Mouse (Mus musculus): ENCODE measurements at regions not wholly inside any gene's neighbourhood (a gene's known extent, or its start where the extent isn't known, plus 50 kb on each side); places are given as distances from the start of the nearest gene placed in this dataset.

DNA sequence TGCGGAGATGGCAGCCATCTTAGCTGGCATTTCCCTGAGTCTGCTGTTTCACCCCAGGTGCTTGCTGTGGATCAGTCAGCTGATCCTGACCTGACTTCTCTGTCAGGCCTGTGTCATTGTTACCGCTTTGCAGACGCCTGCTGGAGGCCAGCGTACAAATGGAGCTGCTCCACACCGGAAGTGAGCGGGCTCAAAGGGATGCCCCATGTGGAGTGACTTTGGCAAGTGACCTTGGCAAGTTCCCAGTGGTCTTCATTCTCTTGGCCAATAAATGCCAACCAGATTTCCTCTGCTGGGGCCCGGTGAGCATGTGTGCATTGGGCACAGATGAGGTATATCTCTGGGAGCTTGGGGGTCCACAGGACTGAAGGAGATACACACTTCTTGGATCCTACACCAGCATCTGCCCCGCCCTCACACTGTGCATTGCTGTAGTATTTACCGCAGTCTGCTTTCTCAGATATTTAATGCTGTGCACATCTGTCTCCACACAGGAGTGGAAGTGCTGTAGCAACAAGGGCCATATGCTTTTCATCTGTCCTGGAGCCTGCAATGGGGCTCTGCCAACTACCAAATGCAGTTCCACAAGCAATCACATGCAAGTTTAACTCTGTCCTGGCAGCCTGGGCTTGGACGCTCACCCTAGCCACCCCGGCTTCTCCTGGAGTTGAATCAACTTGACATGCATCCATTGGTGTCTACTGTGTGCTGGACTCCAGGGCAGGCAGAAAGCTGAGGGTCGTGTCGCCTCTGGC lies 202.7 kb downstream of the Cdh26 start:
- Histone ChIP-seq H3K4me3 (replicated peaks; ENCODE audit: low read length) (no peak overlapping the region), H3K9ac (no peak overlapping the region), H3K9me3 (ENCODE audit: control insufficient read depth, low read length) (no peaks in the 10 kb centered on the region), H3K4me1 (replicated peaks; ENCODE audit: control insufficient read depth, insufficient read depth, low read length) (no peaks in the 10 kb centered on the region; the same call in 1 of the 2 replicates), H3K27me3 (ENCODE audit: control insufficient read depth, insufficient read depth, low read length) (no peaks in the 10 kb centered on the region), H3K36me3 (replicated peaks; ENCODE audit: control insufficient read depth, insufficient read depth) (no peaks in the 10 kb centered on the region), H3K4me2 (replicated peaks) (no peak overlapping the region), H3K27ac (no peak overlapping the region)
- peak; percentile 29 for DNase-seq (ENCODE audit: low spot score)
- WGBS, result 78% methylated on average over 13 of the region's 13 CpGs
- ATAC-seq (ENCODE audit: low FRiP score), result peak; percentile 28; the same call in 1 of the 2 replicates

DNA sequence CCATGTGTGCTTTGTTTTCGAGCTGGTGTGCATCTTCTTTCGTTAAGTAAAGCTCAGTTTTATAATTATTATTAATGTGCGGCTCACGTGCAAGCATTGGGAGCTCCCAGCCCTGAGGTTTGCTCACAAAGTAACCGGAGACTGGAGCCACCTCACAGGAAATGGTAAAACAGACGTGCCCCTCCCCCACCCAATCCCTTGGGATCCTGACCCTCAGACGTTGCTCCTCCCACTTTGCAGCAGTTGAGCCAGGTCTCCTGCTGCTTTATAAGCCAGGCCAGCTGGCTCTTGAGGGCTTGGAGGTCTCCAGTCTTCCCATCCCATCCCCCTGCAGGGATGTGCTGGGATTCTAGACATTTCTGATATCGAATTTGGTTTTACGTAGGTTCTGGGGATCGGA lies 203.8 kb downstream of the Cdh26 start:
- no peaks in the 10 kb centered on the region for H3K9me3 ChIP-seq (ENCODE audit: control insufficient read depth, low read length)
- WGBS, result 57% methylated on average over 10 of the region's 10 CpGs
- ATAC-seq (ENCODE audit: low FRiP score) (no peak), DNase-seq (ENCODE audit: low spot score) (no peak)
- no peak overlapping the region for H3K9ac ChIP-seq
- no peak overlapping the region for H3K4me2 ChIP-seq (replicated peaks)
- no peak overlapping the region for H3K4me3 ChIP-seq (replicated peaks; ENCODE audit: low read length)
- no peaks in the 10 kb centered on the region for H3K27me3 ChIP-seq (ENCODE audit: control insufficient read depth, insufficient read depth, low read length)
- H3K4me1 ChIP-seq (replicated peaks; ENCODE audit: control insufficient read depth, insufficient read depth, low read length), result no peaks in the 10 kb centered on the region; the same call in 1 of the 2 replicates
- no peaks in the 10 kb centered on the region for H3K36me3 ChIP-seq (replicated peaks; ENCODE audit: control insufficient read depth, insufficient read depth)
- H3K27ac ChIP-seq, result no peak overlapping the region

DNA sequence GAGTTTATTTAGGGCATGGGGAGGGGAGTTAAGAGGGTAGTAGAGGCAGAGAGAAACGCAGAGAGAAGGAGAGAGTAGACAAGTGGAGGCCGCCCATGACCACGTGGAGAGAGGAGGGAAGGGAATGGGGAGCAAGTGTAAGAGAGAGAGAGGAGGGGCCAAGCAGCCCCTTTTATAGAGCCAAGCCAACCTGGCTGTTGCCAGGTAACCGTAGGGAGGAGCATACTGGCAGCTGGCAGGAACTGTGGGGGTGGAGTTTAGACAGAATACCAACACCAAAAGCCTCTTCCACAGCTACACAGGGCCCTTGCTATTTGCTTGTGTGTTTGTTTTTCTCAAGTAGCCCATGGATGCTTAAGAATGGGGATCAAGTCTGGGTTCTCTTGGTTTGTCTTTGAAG lies 205.4 kb downstream of the Cdh26 start:
- H3K36me3 ChIP-seq (replicated peaks; ENCODE audit: control insufficient read depth, insufficient read depth), result no peaks in the 10 kb centered on the region
- H3K9ac ChIP-seq, result no peak overlapping the region
- H3K27ac ChIP-seq, result no peak overlapping the region
- DNase-seq (ENCODE audit: low spot score) (peak; percentile 29), ATAC-seq (ENCODE audit: low FRiP score) (peak; percentile 57; the same call in 1 of the 2 replicates)
- H3K4me2 ChIP-seq (replicated peaks), result no peak overlapping the region
- no peak overlapping the region for H3K4me3 ChIP-seq (replicated peaks; ENCODE audit: low read length)
- no peaks in the 10 kb centered on the region; the same call in 1 of the 2 replicates for H3K4me1 ChIP-seq (replicated peaks; ENCODE audit: control insufficient read depth, insufficient read depth, low read length)
- 46% methylated on average over 4 of the region's 4 CpGs for WGBS
- no peaks in the 10 kb centered on the region for H3K27me3 ChIP-seq (ENCODE audit: control insufficient read depth, insufficient read depth, low read length)
- no peaks in the 10 kb centered on the region for H3K9me3 ChIP-seq (ENCODE audit: control insufficient read depth, low read length)

DNA sequence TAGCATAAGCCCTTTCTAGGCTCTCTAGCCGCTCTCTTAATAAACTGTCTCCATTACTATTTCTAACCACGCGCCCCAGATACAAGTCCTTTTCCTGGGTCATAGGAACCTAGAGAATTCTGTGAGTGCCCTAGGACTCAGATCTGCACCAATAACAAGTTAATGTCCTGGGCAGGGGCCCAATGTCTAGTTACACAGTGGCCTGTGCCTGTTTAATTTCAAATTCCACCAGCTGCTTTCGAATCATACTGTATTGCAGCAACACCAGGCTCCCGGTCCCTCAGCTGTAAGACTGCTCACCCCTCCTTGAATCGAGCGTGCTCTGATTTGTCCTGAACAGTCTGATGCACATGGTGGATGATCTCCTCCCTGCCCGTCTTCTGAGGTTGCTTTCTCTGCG lies 206.6 kb downstream of the Cdh26 start:
- Histone ChIP-seq H3K27me3 (ENCODE audit: control insufficient read depth, insufficient read depth, low read length) (no peaks in the 10 kb centered on the region), H3K4me2 (replicated peaks) (no peak overlapping the region), H3K36me3 (replicated peaks; ENCODE audit: control insufficient read depth, insufficient read depth) (no peaks in the 10 kb centered on the region), H3K27ac (no peak overlapping the region), H3K4me3 (replicated peaks; ENCODE audit: low read length) (no peak overlapping the region), H3K4me1 (replicated peaks; ENCODE audit: control insufficient read depth, insufficient read depth, low read length) (no peaks in the 10 kb centered on the region; the same call in 1 of the 2 replicates), H3K9me3 (ENCODE audit: control insufficient read depth, low read length) (no peaks in the 10 kb centered on the region), H3K9ac (no peak overlapping the region)
- WGBS, result 94% methylated on average over 9 of the region's 9 CpGs
- DNase-seq (ENCODE audit: low spot score) (no peak), ATAC-seq (ENCODE audit: low FRiP score) (no peak)

DNA sequence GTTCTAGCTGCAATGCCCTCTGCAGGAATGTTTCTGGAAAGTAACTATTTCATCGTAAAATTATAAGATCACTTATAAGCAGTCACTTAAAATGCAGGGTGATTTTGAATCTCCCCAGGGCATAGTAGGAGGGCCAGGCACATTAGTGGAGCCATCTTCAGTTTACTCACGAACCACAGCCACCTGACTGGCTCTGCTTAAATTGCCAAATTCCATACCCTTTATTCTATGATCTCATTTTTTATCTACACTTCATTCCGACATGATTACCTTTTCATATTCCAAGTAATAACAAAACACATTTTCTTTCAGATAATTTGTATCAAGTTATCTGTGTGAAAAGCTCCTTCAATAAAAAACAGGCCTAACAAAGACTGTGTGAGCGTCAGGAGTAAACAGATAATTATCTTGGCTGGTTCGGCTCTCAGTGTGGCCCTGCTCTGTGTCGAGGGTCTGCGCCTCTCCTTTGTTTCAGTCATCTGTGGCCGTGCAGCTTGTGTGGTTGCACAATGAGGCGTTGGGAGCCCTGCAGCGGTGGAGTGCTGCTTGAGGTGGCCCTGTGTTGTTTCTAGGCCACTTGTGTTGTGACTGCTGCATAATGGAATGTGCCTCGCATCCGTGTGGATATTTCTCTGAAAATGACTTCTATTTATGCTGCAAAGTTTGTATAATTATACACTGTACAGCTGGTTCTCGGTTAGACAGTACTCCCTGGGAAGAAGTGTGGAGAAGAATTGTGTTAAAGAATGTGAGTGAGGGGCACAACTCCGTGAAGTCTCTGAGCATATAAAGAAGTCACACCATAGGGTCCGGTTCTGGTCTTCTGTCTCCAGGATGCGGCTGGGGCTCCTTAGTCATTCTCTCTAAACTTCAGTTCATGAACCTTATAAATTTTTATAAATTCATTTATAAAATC lies 212.1 kb downstream of the Cdh26 start:
- DNase-seq (ENCODE audit: low spot score) (no peak), ATAC-seq (ENCODE audit: low FRiP score) (no peak)
- Histone ChIP-seq H3K9ac (no peak overlapping the region), H3K27me3 (ENCODE audit: control insufficient read depth, insufficient read depth, low read length) (no peaks in the 10 kb centered on the region), H3K4me3 (replicated peaks; ENCODE audit: low read length) (no peak overlapping the region), H3K4me2 (replicated peaks) (no peak overlapping the region), H3K36me3 (replicated peaks; ENCODE audit: control insufficient read depth, insufficient read depth) (no peaks in the 10 kb centered on the region), H3K27ac (no peak overlapping the region), H3K4me1 (replicated peaks; ENCODE audit: control insufficient read depth, insufficient read depth, low read length) (no peaks in the 10 kb centered on the region; the same call in 1 of the 2 replicates), H3K9me3 (ENCODE audit: control insufficient read depth, low read length) (no peaks in the 10 kb centered on the region)
- 30% methylated on average over 16 of the region's 16 CpGs for WGBS

DNA sequence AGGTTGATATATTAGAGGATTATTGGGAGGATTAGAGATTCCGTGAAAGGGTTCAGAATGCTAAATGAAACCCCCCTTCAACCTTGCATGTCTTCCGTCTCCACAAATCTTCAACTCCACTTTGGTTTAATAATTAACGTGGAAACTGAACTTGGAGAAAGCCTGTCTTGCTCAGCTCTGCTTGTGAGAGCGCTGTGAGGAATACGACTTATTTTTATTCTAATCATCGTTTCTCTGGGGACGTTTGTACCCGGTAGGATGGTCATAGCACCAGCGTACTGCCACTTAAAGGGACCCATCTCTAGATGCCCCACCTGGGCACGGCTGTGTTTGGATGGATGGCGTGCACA lies 212.7 kb downstream of the Cdh26 start:
- ATAC-seq (ENCODE audit: low FRiP score) (no peak), DNase-seq (ENCODE audit: low spot score) (no peak)
- Histone ChIP-seq H3K4me2 (replicated peaks) (no peak overlapping the region), H3K9me3 (ENCODE audit: control insufficient read depth, low read length) (no peaks in the 10 kb centered on the region), H3K27ac (no peak overlapping the region), H3K9ac (no peak overlapping the region), H3K4me1 (replicated peaks; ENCODE audit: control insufficient read depth, insufficient read depth, low read length) (no peaks in the 10 kb centered on the region; the same call in 1 of the 2 replicates), H3K36me3 (replicated peaks; ENCODE audit: control insufficient read depth, insufficient read depth) (no peaks in the 10 kb centered on the region), H3K4me3 (replicated peaks; ENCODE audit: low read length) (no peak overlapping the region), H3K27me3 (ENCODE audit: control insufficient read depth, insufficient read depth, low read length) (no peaks in the 10 kb centered on the region)
- 66% methylated on average over 11 of the region's 11 CpGs for WGBS

DNA sequence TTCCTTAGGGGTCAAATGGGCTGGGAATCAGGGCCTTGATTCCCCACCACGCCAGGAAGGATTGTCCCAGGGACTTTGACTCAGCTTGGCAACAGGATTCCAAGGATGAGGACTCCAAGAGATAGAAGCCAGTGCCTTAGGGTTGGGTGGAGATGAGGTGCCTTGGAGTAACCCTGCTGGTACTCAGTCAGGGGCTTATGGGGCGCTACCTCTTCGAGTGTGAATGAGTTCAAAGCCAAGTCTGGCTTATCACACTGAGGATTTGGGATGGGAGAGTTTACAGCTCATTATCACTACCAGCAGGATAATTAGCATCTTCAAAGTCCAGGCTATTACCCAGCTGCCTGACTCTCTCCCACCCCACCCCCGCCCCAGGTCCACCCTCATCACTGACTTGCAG lies 213.5 kb downstream of the Cdh26 start:
- H3K9ac ChIP-seq, result no peak overlapping the region
- 58% methylated on average over 4 of the region's 4 CpGs for WGBS
- DNase-seq (ENCODE audit: low spot score), result no peak
- H3K9me3 ChIP-seq (ENCODE audit: control insufficient read depth, low read length), result no peaks in the 10 kb centered on the region
- H3K36me3 ChIP-seq (replicated peaks; ENCODE audit: control insufficient read depth, insufficient read depth), result no peaks in the 10 kb centered on the region
- H3K4me2 ChIP-seq (replicated peaks), result no peak overlapping the region
- H3K4me3 ChIP-seq (replicated peaks; ENCODE audit: low read length), result no peak overlapping the region
- no peak for ATAC-seq (ENCODE audit: low FRiP score)
- no peaks in the 10 kb centered on the region for H3K27me3 ChIP-seq (ENCODE audit: control insufficient read depth, insufficient read depth, low read length)
- H3K27ac ChIP-seq, result no peak overlapping the region
- no peaks in the 10 kb centered on the region; the same call in 1 of the 2 replicates for H3K4me1 ChIP-seq (replicated peaks; ENCODE audit: control insufficient read depth, insufficient read depth, low read length)

DNA sequence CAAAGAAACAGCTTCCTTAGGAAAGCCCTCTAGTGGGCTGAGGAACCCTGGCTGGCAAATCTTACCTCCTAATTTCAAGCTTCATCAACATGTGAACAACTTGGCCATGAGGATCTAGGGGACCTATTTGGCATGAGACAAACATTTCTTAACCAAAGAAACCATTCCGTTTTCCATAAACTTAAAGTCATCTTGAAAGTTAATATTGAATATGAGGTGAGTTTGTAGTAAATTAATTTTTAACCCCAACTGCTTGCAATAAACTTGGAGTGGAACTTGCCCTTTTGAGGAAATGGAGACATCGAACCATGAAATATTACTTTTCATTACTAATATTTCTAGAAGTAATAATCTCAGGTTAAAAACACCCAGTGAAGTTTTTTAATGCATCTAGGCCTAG lies 229.7 kb downstream of the Cdh26 start:
- 90% methylated on average over 2 of the region's 2 CpGs for WGBS
- no peak for ATAC-seq (ENCODE audit: low FRiP score)
- Histone ChIP-seq H3K4me3 (replicated peaks; ENCODE audit: low read length) (no peak overlapping the region), H3K36me3 (replicated peaks; ENCODE audit: control insufficient read depth, insufficient read depth) (no peaks in the 10 kb centered on the region), H3K27me3 (ENCODE audit: control insufficient read depth, insufficient read depth, low read length) (no peaks in the 10 kb centered on the region), H3K27ac (no peak overlapping the region), H3K9ac (no peak overlapping the region), H3K9me3 (ENCODE audit: control insufficient read depth, low read length) (no peaks in the 10 kb centered on the region), H3K4me1 (replicated peaks; ENCODE audit: control insufficient read depth, insufficient read depth, low read length) (no peaks in the 10 kb centered on the region), H3K4me2 (replicated peaks) (no peak overlapping the region)
- no peak for DNase-seq (ENCODE audit: low spot score)

DNA sequence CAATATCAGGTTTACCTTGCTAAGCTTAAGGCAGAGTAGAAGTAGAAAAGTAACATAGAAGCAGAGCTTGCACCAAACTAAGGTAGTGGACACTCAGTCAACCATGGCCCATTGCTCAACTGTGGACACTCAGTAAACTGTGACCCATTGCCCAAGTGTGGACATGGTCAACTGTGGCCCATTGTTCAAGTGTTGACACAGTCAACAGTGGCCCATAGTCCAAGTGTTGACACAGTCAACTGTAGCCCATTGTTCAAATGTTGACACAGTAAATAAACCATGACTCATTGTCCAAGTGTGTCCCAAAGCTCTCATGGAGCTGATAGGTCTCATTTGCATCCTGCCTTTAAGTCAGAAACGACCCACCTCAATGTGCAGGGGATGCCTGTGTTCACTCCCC lies 232.1 kb downstream of the Cdh26 start:
- Histone ChIP-seq H3K4me3 (replicated peaks; ENCODE audit: low read length) (no peak overlapping the region), H3K36me3 (replicated peaks; ENCODE audit: control insufficient read depth, insufficient read depth) (no peaks in the 10 kb centered on the region), H3K4me2 (replicated peaks) (no peak overlapping the region), H3K27me3 (ENCODE audit: control insufficient read depth, insufficient read depth, low read length) (no peaks in the 10 kb centered on the region), H3K4me1 (replicated peaks; ENCODE audit: control insufficient read depth, insufficient read depth, low read length) (no peaks in the 10 kb centered on the region), H3K9ac (no peak overlapping the region), H3K27ac (no peak overlapping the region), H3K9me3 (ENCODE audit: control insufficient read depth, low read length) (no peaks in the 10 kb centered on the region)
- DNase-seq (ENCODE audit: low spot score) (no peak), ATAC-seq (ENCODE audit: low FRiP score) (no peak)
- WGBS, result 38% methylated on average over 1 of the region's 1 CpGs

All from hindbrain, embryonic 14.5 days (tissue).